Mouse (Mus musculus) forebrain, embryonic 16.5 days (tissue): ENCODE measurements around the gene Abcg8. TPM values are rescaled to one million over a fixed set of nuclear protein-coding genes. Genes with fewer than 3 reads are reported as not detected.

Experiments used
- polyA plus RNA-seq: library from polyadenylated mRNA; unstranded; fragments of >200 nt; fragmentation: Nextera tagmentation; extraction: Ambion mirVana; gene quantifications from 2 replicates; pipeline ENCODE4 v1.2.1, GENCODE M21; 2015

Gene Abcg8
- polyA plus RNA-seq, 1 experiment from 2014 or later: not detected

Other genes starting within 250 kb of the Abcg8 start
- 5.9 and 6.6 TPM in 2 replicates for gene Thada, start 210.1 kb upstream of the Abcg8 start, polyA plus RNA-seq
- 0.84 and 1.7 TPM in 2 replicates for gene Plekhh2, start 164.4 kb upstream of the Abcg8 start, polyA plus RNA-seq
- gene Dync2li1, start 49.8 kb upstream of the Abcg8 start, polyA plus RNA-seq: 33.0 and 34.4 TPM in 2 replicates
- 0.87 and 1.0 TPM in 2 replicates for gene Abcg5, start 6.7 kb downstream of the Abcg8 start, polyA plus RNA-seq
- 46.8 and 50.6 TPM in 2 replicates for gene Lrpprc, start 114.5 kb downstream of the Abcg8 start, polyA plus RNA-seq